Mouse (Mus musculus) kidney, postnatal 4 days (tissue): ENCODE measurements around the gene Arhgap24.
A peak's percentile ranks its signal among the peaks of the same experiment; 100 is the strongest.
"Not testable (repeated sequence)": the region's sequence is repeated elsewhere in the genome, so short reads cannot be mapped to it uniquely, and the experiment has no call there.

ENCODE experiments used
- DNase-seq, 2 experiments: peaks; one replicate each; pipeline ENCODE4 v3.0.0; 2021; ENCODE audit warnings: mixed read lengths in 2 of 2

Arhgap24 gene

GRCm38 (mm10) chr5:102813271-102813670 is 332.1 kb downstream of the Arhgap24 start:
- no peak for DNase-seq

GRCm38 (mm10) chr5:102817641-102818040 is 336.4 kb downstream of the Arhgap24 start:
- peak; percentile 73 to 84 for DNase-seq

- peak; percentile 34 to 62 for DNase-seq
Observed at GRCm38 (mm10) chr5:102825538-102825937, 344.3 kb downstream of the Arhgap24 start.

- no peak for DNase-seq
Observed at GRCm38 (mm10) chr5:102839071-102839470, 357.9 kb downstream of the Arhgap24 start.

GRCm38 (mm10) chr5:102843934-102844709 is 362.9 kb downstream of the Arhgap24 start:
- peak; percentile 62 to 76 for DNase-seq

GRCm38 (mm10) chr5:102844731-102845598 is 363.8 kb downstream of the Arhgap24 start:
- DNase-seq = peak; percentile 82 to 90

- DNase-seq = no peak
Observed at GRCm38 (mm10) chr5:102845800-102846199, 364.6 kb downstream of the Arhgap24 start.

GRCm38 (mm10) chr5:102847859-102848258 is 366.7 kb downstream of the Arhgap24 start:
- DNase-seq = peak in 1 of 2 experiments; percentile 43

GRCm38 (mm10) chr5:102851761-102852160 is 370.6 kb downstream of the Arhgap24 start:
- DNase-seq = no peak

GRCm38 (mm10) chr5:102853750-102854149 is 372.6 kb downstream of the Arhgap24 start:
- DNase-seq = peak in 1 of 2 experiments; percentile 46

- DNase-seq = peak; percentile 52 to 66
Observed at GRCm38 (mm10) chr5:102855805-102856204, 374.6 kb downstream of the Arhgap24 start.

GRCm38 (mm10) chr5:102858047-102858446 is 376.9 kb downstream of the Arhgap24 start:
- DNase-seq = no peak

GRCm38 (mm10) chr5:102859749-102860148 is 378.6 kb downstream of the Arhgap24 start:
- no peak for DNase-seq

- peak; percentile 43 to 55 for DNase-seq
Observed at GRCm38 (mm10) chr5:102868196-102868595, 387.0 kb downstream of the Arhgap24 start.

- not testable (repeated sequence) for DNase-seq
Observed at GRCm38 (mm10) chr5:102872996-102873395, 391.8 kb downstream of the Arhgap24 start.

GRCm38 (mm10) chr5:102874605-102875298 is 393.6 kb downstream of the Arhgap24 start:
- peak; percentile 56 to 70 for DNase-seq

GRCm38 (mm10) chr5:102875628-102876027 is 394.4 kb downstream of the Arhgap24 start:
- DNase-seq = no peak

GRCm38 (mm10) chr5:102888482-102889162 is 407.4 kb downstream of the Arhgap24 start:
- no peak for DNase-seq

- DNase-seq = no peak
Observed at GRCm38 (mm10) chr5:102889163-102889488, 407.9 kb downstream of the Arhgap24 start.

GRCm38 (mm10) chr5:102892226-102892625 is 411.0 kb downstream of the Arhgap24 start:
- no peak for DNase-seq

GRCm38 (mm10) chr5:102898301-102898700 is 417.1 kb downstream of the Arhgap24 start:
- DNase-seq = no peak

- no peak for DNase-seq
Observed at GRCm38 (mm10) chr5:102899680-102900215, 418.6 kb downstream of the Arhgap24 start.
